Mouse (Mus musculus) spleen, embryonic (tissue): ENCODE measurements at regions not wholly inside any gene's neighbourhood (a gene's known extent, or its start where the extent isn't known, plus 50 kb on each side); places are given as distances from the start of the nearest gene placed in this dataset.

Experiments used
- CTCF ChIA-PET: fragments of 350-600 bp; sonication (Branson Sonifier 250); formaldehyde crosslinking; loops from one replicate; lab custom pipeline; 2022; lab: Charles Lee

GRCm38 (mm10) chr17:9764041-9764606 is 94.6 kb upstream of the Pabpc6 start:
- CTCF ChIA-PET: no interaction called here

DNA sequence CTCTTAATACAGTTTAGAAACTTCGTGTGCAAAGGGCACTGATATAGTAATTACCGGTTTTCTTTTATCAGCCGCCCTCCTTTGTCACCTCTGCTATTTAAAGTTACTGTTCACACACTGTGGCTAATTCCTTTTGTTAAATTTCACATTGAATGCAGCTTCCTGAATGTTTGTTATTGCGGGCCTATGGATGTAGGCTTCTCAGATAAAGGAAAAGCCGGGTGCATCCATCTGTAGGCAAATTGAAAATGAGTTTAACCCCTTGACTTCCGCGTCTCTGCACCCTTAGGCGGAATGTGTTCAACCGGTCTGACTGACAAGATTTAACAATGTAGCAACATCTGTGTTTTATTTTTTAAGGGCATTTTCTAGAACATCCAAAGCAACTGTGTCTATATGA is 93.6 kb upstream of the Pabpc6 start:
- CTCF ChIA-PET: no interaction called here

DNA sequence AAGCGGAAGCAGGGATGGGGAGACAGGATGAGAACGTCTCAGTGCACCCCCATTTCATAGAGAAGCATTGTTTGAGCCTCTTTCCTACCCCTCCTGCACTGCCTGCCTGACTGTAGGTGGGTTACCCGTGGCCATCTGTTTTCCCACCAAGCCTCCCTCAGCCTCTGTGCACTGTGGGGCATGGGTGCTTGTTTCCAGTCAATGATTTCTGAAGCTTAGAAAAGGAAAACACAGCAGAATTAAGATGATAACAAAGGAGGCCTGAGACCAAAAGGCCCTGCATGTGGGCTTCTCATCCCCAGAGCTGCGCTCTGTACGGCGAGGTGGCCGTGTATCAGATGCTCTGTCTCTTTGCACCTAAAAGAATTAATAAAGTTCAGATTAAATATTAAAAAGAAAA is 92.9 kb upstream of the Pabpc6 start:
- CTCF ChIA-PET: interaction anchor here (0.7 kb wide), 1 partner anchor 25 kb away, joined by 3 read pairs; no protein-coding TSS in a partner anchor

- CTCF ChIA-PET: interaction anchor here (0.6 kb wide), 1 partner anchor 916 kb away, joined by 3 read pairs; no protein-coding TSS in a partner anchor
Measured at GRCm38 (mm10) chr17:9760706-9761059, 91.2 kb upstream of the Pabpc6 start.

DNA sequence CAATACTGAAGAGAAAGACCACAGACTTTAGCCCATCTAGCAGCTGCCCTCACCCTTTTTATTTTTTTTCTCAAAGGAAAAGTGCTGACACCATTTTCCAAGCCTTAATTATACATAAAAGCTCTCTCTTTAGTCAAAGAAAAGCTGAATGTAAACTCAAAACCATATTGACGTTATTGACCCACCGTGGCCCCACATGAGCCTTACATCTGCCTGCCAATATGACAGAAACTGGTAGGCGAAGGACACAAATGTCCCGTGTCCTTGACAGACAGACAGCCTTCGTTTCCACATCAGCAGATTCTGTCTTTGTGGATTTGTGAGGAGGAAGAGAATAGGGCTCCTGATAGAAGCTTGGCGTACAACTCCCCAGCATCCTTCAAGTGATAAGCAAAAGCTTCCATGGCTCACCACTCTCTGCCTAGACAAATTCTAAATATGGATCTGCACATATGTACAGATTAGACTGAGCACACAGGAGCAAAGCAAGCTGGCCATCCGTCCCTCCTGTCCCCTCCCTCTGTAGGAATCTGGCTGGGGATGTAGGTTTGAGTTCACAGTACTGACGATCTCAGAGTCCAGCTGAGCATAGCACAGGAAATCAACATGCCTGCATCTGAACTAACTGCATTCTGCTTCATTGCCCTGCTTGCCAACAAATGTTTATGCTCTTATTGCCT is 90.6 kb upstream of the Pabpc6 start:
- CTCF ChIA-PET: no interaction called here

DNA sequence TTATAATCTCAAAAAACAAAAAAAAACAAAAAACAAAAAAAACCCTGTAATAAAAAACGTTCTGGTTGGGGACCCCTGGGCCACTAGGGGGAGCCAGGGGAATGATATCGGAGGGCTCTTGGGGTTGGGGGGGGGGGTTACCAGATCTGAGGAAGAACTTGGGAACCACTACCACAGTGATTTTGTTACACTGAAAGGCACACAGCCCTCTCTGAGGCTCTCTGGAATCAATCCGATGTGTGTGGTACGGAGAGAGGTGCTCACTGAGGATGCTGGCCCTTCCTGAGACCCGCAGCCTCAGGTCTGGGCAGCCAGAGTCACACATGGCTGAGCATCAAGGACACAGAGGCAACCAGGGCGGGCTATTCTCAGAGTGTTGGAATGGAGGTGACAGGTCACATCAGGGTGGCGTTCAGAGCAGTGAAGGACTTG is 89.9 kb upstream of the Pabpc6 start:
- CTCF ChIA-PET: no interaction called here

DNA sequence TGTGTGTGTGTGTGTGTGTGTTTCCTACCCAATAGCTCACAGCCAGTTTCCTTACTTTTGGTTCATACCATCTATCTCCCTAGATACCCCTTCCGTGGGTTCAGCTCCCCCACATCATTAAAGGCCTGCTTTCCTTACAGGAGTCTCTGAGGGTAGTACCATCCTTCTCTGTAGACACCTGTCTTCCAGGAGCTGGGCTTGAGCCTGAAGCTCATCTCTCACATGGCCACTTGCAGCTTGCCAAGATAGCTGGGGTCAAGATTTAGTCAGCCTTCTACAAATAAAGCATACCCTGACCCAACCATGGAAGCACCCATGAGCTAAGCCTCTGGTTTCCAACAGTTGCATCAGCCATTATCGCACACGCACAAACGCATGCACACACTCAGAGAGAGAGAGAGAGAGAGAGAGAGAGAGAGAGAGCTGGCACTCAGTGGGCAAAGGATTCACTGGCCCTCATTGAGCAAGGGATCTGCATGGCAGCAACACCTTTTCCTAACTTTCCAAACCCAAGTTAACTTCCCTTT is 88.3 kb upstream of the Pabpc6 start:
- CTCF ChIA-PET: no interaction called here

- CTCF ChIA-PET: no interaction called here
Measured at GRCm38 (mm10) chr17:9756675-9757074, 87.2 kb upstream of the Pabpc6 start.

DNA sequence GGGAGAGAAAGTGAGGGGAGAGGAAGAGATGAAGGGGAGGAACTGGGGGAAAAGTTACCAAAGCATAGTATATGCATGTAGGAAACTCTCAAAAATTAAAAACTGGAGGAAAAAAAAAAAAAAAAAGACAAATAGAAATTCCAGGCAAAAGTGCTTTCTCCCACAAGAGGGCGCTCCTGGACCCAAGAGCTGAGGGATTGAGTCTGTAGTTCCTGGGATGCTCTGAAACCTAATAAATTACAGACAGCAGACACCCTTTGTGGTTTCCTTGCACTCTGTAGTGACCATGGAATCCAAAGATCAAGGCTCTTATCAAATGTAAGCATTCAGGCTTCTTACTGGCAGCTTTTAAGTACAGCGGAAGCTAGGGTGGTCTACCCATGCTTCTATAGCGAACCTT is 86.7 kb upstream of the Pabpc6 start:
- CTCF ChIA-PET: interaction anchor here (0.7 kb wide), 1 partner anchor 46 kb away, joined by 19 read pairs; no protein-coding TSS in a partner anchor

- CTCF ChIA-PET: interaction anchor here (0.7 kb wide), 1 partner anchor 45 kb away, joined by 19 read pairs; no protein-coding TSS in a partner anchor
Measured at GRCm38 (mm10) chr17:9755576-9755975, 86.1 kb upstream of the Pabpc6 start.

GRCm38 (mm10) chr17:9754884-9755405 is 85.4 kb upstream of the Pabpc6 start:
- CTCF ChIA-PET: no interaction called here

GRCm38 (mm10) chr17:9752848-9753247 is 83.3 kb upstream of the Pabpc6 start:
- CTCF ChIA-PET: no interaction called here

DNA sequence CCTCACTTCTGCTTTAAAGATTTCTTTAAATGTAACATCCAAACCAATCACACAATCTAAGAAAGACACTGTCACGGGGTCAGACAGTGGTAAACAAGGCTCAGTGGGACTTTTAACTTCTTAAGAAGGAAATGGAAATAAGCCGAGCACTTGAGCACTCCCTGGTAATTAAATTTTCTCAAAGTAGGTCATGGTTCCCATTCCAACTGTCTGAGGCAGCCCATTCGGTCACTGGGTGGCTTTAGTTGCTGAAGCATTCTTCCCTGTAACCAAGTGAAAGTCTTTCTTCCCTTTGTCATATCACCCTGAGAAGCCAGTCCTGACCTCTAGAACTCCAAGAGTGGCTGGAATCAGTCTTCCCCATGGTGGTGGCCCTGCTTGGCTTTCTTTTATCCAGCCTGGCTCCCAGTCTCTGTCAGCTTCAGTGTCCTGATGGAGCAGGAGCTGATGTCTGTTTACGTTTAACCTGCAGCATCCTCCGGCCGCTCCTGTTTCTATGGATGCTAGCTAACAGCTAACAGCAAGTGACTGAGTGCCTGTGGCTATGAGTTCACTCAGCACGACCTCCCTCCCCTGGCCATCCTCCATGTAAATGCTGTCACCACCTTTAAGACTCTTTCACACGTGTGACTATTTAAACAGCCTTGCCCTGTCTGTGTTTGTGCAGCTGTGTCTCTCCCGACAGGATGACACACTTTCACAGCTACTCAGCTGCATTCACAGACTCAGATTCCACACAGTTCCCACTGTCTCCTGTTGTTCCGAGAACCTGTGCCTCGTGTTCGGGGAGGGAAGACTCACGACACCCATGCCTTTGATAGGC is 82.0 kb upstream of the Pabpc6 start:
- CTCF ChIA-PET: no interaction called here

- CTCF ChIA-PET: no interaction called here
Measured at GRCm38 (mm10) chr17:9750046-9750445, 80.5 kb upstream of the Pabpc6 start.

GRCm38 (mm10) chr17:9749301-9749700 is 79.8 kb upstream of the Pabpc6 start:
- CTCF ChIA-PET: no interaction called here

GRCm38 (mm10) chr17:9747893-9748292 is 78.4 kb upstream of the Pabpc6 start:
- CTCF ChIA-PET: interaction anchor here (1.2 kb wide), 1 partner anchor 197 kb away, joined by 3 read pairs; no protein-coding TSS in a partner anchor

GRCm38 (mm10) chr17:9743342-9743741 is 73.8 kb upstream of the Pabpc6 start:
- CTCF ChIA-PET: no interaction called here

DNA sequence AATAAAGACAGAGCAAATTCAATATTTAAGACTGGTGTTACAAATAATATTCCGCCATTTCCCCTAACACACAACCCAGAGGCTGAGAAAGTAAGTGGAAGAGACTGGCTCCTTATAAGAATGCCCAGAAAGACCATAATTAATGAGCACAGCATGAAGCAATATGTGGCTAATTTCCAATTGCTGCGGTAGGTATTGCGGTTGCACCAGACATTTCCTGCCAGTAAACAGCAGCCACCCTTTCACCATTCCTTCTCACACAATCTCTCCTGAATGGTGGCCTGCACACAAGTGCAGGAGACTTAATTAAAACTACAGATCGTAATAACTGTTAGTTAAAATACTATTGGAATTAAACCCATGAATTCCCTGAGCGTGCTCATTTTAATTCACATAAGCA is 71.8 kb upstream of the Pabpc6 start:
- CTCF ChIA-PET: no interaction called here

DNA sequence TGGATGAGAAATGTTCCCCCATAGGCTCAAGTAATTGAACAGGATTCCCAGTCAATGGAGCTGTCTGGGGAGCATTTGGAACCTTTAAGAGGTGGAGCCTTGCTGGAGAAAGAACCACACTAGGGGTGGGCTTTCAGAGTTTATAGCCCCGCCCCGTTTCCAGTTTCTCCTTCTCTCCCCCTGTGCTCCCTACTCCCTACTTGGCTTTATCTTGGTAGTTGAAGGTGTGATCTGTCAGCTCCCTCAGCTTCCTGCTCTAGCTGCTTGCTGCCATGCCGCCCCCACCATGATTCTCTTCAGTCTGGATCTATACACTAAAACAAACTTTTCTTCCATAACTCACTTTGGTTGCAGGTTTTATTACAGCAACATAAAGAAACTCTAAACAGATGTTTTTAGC is 59.5 kb upstream of the Pabpc6 start:
- CTCF ChIA-PET: no interaction called here

DNA sequence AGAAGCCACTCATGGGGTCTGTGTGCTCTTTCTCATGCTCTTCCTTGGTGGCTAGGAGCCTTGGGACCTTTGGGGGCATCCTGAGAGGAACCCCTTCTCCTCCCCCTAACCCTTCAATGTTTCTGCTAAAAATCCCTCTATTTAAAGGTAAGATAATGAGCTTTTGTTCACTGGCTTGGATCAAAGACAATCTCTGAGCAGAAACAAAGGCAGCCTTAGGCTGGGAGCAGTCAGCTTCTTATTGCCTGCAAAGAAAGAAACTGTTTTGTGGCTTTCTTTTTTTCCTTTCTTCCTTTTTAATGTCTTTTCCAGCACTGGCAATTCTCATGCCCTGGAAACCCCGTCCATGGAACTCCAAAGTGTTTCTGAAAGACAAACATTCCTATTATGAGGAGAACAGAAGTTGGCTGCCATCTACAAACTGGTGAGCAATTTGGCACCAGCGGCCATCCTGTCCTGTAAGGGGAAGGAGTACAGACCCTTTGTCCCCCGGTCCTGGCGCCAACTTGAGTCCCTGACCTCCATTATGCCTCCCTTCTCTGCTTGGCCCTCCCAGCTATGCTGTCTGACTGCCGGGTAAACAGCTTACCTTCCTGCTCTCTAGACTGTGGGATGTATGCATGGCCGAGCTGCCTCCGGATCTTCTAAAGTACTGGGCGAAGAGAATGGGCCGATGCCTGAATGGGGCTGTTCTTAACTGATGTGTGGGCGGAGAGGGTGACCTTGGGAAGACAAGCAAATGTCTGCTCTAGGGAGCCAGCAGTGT is 56.4 kb upstream of the Pabpc6 start:
- CTCF ChIA-PET: no interaction called here

DNA sequence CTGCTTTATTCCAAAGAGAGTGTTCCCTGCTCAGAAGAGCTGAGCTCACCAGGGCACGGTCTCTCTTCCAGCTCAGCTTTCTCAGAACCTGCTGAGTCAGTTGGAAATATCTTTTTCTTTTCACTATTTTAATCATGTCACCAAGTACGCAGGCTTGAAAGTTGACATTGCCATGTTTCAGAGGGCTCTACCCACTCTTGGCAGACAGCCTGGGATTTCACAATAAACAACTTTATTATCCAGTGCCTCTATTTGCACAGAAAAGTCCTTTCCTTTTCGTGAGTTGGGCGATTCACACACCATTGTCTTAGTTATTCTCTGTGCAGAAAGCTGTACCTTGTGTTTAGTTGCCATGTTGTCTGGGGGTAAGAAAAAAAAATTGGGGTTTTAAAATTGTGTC is 54.0 kb upstream of the Pabpc6 start:
- CTCF ChIA-PET: no interaction called here
